Mouse (Mus musculus) neutrophil, adult 5-6 weeks (primary cell): ENCODE results near the gene Tagap. TPM values are rescaled to one million over a fixed set of nuclear protein-coding genes. Genes with fewer than 3 reads are reported as not detected.

ENCODE experiments used
- ATAC-seq: fragments of 151-379, 151-347 bp; 2 replicates; pipeline ENCODE4 v1.8.0; 2017; ENCODE audit warnings: mild to moderate bottlenecking, moderate TSS enrichment; ENCODE audit not compliant: insufficient number of reproducible peaks, poor library complexity, low FRiP score, severe bottlenecking; ENCODE audit errors: extremely low read depth
- total RNA-seq: library from RNA; stranded (forward); fragments of 200-1000 nt; gene quantifications from 2 replicates; pipeline ENCODE4 v1.2.3, GENCODE M21; 2017

The Tagap gene
- total RNA-seq, result 83.2 and 88.4 TPM in 2 replicates

DNA sequence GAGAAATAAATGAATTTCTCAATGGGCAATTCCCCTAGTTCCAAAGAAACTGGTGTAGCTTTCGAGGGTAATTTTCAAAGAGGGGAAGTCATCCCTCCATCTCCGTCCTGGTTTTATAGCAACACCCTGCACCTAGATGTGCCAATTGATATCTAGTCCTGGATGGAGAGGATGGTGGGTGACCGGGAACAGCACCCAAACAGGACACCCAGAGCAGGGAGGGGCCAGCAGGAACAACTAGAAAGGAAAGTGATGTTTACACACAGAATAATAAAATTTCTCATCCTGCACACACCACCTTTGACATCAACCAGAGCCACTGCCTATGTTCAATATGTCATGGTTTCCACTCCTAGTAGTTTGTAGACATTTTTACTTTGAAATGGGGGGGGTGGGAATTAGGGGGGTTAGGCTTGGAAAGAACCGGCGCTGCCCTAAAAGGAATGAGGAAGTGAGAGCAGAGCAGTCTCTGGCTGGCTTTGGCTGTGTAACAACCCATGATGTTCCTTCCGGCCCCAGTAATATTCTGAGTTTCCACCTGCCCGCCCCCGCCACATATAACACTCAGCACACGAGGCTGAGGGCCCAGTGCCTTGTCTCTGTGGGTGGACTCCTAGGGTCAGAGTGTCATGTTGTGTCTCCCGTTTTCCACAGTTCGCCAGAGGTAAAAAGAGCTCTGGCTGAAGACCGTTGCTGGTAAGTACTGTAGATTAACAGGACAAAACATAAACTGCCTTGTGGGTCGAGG, at the start of gene Tagap:
Gene Tagap, plus strand, starts transcription at position 588 of the 748 bp plus-strand sequence.
- ATAC-seq, result peak; percentile 82

GRCm38 (mm10) chr17:7876541-7876940, 49.3 kb upstream of the Tagap start:
- no peak for ATAC-seq

DNA sequence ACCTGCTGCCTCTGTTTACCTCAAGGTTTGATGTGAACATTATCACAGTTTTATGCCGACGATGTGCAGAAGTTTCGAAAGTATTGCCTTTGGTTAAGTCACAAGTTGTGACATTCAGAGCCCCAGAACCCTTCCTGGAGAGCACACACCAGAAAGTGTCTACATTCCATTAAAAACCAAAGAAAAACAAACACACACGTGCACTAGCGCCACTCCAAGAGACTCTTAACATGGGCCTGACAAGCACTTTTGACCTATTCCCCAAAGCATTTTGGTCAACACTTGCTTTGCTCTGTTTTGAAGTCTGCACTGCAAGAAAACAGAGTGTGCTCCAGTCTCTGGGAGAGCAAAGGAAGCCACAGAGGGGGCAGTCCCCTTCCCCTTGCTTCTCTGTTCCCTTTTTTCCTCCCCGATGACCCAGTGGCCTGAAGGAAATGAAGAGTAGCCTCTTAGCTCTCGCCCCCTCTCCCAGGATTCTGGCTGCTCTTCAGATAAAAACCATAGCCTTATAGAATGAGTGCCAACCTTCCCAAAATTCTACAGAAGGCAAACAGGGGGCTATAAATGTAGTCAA, 48.5 kb upstream of the Tagap start:
- no peak for ATAC-seq

- ATAC-seq, result no peak
Observed at GRCm38 (mm10) chr17:7877878-7878277, 47.9 kb upstream of the Tagap start.

GRCm38 (mm10) chr17:7879529-7879928, 46.3 kb upstream of the Tagap start:
- no peak for ATAC-seq

- no peak for ATAC-seq
Observed at GRCm38 (mm10) chr17:7883126-7883525, 42.7 kb upstream of the Tagap start.

DNA sequence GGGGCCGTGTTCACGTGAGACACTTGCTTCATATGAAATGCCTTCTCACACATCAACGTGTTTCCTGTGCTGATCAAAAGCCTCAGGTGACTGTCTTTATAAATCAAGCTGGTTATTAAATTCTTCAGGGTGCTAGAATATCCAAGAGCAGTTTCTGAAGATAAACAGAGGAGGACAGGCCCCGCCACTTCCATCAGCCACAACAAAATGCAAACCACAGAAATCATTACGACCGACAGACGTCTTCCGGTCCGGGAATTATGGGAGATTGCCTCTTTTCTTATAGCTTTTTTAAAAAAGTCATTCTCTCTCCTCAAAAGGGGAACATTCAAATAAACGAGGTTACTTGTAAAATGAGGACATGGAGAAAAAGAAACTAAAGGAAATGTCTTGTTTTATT, 41.2 kb upstream of the Tagap start:
- ATAC-seq, result no peak

GRCm38 (mm10) chr17:7887071-7887815, 38.6 kb upstream of the Tagap start:
- ATAC-seq, result no peak

GRCm38 (mm10) chr17:7888291-7888690, 37.5 kb upstream of the Tagap start:
- ATAC-seq, result no peak

DNA sequence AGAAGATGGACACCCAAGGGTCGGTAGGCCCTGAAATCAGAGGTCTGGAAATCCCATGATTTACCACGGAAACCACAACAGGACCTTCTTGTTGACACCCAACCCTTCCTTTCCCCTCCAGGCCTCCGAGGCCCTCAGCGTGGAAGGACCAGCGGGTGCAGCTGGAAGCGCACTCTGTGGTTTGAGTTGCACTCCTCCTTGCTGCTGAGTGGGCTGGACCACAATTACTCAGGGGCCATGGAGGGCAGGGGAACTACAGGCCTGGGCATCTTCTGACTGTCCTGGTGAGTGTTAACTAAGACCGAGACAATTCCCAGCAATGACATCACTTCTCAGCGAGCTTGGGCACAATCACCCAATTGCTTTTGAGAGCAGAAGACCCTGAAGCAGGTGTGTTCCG, 36.8 kb upstream of the Tagap start:
- no peak for ATAC-seq

GRCm38 (mm10) chr17:7892676-7893075, 33.1 kb upstream of the Tagap start:
- peak; percentile 92 for ATAC-seq

DNA sequence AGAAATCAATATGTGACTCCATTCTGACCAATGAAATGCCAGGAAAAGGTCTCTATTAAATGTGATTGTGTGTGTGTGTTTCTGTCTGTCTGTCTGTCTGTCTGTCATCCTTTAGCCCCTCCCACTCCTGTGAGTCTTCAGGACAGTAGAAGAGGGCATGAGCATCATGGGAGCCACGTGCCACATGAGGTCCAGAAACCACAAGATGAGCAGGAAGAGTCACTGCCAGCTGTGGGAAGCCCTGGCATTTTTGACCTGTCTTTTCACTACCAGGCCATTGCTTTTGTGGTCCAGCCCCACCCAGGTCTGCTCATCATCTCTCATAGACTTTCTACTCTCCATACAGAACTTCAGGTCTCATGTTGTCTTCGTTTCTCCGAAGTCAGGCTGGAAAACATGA, 31.7 kb upstream of the Tagap start:
- no peak for ATAC-seq

- no peak for ATAC-seq
Observed at GRCm38 (mm10) chr17:7896047-7896635, 29.7 kb upstream of the Tagap start.

- ATAC-seq, result no peak
Observed at GRCm38 (mm10) chr17:7897120-7897519, 28.7 kb upstream of the Tagap start.

DNA sequence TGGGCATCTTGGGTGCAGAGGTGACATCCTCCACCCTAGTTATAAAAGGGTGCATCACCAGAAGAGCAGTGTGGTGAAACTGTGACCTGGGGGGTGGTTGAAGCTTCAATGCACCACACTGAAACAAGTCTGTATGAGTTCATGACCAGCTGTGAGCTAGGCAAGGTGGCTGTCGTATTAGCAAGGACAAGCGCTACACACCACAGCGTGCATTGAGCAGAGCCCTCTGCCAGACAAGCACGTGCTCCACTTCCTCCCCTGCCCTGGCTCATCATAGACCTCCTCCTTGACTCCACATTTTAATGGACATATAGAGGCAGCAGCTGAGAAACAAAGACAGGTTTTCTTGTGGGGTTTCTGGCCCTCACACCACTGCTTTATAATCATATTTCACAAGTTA, 28.0 kb upstream of the Tagap start:
- ATAC-seq, result no peak

DNA sequence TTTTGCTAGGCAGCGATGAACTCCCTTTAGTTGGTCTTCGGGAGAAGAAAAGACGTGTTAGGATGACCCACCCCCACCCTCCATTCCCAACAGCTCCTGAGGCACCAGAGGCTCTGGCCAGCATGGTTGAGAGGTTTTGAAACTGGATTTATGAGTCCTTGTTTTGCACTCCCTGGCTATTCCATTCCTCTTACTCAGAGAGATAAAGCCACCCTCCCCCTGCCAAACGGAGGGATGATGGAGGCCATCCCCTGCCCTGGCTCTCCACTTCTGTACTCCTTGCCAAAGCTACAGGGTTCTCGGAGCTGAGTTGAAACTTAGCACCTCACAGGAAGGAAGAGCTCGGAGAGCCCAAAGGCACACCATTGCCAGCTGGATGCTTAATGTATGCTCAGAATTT, 26.6 kb upstream of the Tagap start:
- ATAC-seq, result no peak

GRCm38 (mm10) chr17:7899961-7900360, 25.8 kb upstream of the Tagap start:
- ATAC-seq, result no peak

GRCm38 (mm10) chr17:7901536-7901935, 24.3 kb upstream of the Tagap start:
- no peak for ATAC-seq

GRCm38 (mm10) chr17:7902362-7902761, 23.4 kb upstream of the Tagap start:
- peak; percentile 86 for ATAC-seq

GRCm38 (mm10) chr17:7904992-7905391, 20.8 kb upstream of the Tagap start:
- ATAC-seq, result no peak
